Mouse (Mus musculus) small intestine, adult 2 months (tissue): ENCODE data around the gene Isg20.

ENCODE experiments used
- CTCF ChIP-seq: fragments of 200-500 bp; IDR thresholded peaks from 2 replicates; pipeline ENCODE4 v1.5.1; 2012; ENCODE audit warnings: low read depth, mild to moderate bottlenecking, control low read depth, inconsistent platforms, low read length, moderate library complexity, mixed read lengths; ENCODE audit not compliant: insufficient replicate concordance, insufficient read length; ENCODE audit errors: extremely low read depth
- POLR2A ChIP-seq: fragments of 200-500 bp; IDR thresholded peaks from 2 replicates; pipeline ENCODE4 v1.6.1; 2012; ENCODE audit warnings: low read depth, mild to moderate bottlenecking, control low read depth, inconsistent platforms, low read length, moderate library complexity

DNA sequence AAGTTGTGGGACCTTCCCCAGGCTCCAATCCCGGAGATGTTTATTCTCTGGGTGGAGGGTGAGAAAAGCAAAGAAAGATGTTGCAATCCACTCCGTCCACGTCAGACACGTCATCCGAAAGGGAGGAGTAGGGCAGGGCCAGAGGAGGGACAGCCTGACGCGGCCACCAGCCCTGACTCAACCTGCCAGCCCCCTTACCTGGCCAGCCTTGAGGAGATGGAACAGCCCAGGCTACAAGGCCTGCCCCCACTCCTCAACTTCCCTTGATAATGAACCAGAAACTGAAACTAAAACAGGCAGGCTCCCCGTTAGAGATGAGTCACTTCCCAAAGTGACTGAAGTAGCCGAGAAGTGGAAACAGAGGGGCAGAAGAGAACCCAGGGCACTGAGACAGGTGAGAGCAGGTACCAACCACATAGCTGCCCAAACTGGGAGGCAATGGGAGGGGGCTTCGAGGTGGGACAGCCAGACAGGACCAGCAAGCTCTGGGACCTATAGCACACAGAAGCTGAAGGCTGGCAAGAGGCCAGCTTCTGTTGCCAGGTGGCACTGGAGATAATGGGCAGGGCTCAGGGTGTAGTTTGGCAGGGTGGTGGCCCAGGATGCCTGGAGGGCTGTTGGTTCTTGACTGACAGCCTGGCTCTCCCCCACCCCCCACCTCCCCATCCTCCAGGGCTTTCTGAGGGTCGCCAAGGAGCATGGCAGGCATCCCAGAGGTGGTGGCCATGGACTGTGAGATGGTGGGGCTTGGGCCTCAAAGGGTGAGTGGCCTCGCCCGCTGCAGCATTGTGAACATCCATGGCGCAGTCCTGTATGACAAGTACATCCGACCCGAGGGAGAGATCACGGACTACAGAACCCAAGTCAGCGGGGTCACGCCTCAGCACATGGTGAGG is 673 bp downstream of the Isg20 start:
- TF ChIP-seq POLR2A (no peak), CTCF (no peak)
